Mouse (Mus musculus): ENCODE results near the gene Zfp709. TPM values are rescaled to one million over a fixed set of nuclear protein-coding genes. Genes with fewer than 3 reads are reported as not detected.

Zfp709 gene
- polyA plus RNA-seq, 1 experiment = 1.8 TPM

Other genes with a start within 250 kb of the Zfp709 start
- 0.32 and 1.6 TPM in 2 replicates for gene Unc13a, start 210.3 kb upstream of the Zfp709 start, polyA plus RNA-seq (2012; ENCODE audit: insufficient read depth, insufficient read length, missing spikeins)
- 13.9 and 14.6 TPM in 2 replicates for gene Jak3, start 205.7 kb upstream of the Zfp709 start, polyA plus RNA-seq (2012; ENCODE audit: insufficient read depth, insufficient read length, missing spikeins)
- gene Insl3, start 192.8 kb upstream of the Zfp709 start, polyA plus RNA-seq (2012; ENCODE audit: insufficient read depth, insufficient read length, missing spikeins) = 2.5 and 5.9 TPM in 2 replicates
- gene B3gnt3, start 180.2 kb upstream of the Zfp709 start, polyA plus RNA-seq (2012; ENCODE audit: insufficient read depth, insufficient read length, missing spikeins) = 1.5 and 2.8 TPM in 2 replicates
- gene Fcho1, start 156.3 kb upstream of the Zfp709 start, polyA plus RNA-seq (2012; ENCODE audit: insufficient read depth, insufficient read length, missing spikeins) = not detected in 2 replicates
- 1.7 and 1.9 TPM in 2 replicates for gene Zfp882, start 26.6 kb downstream of the Zfp709 start, polyA plus RNA-seq (2012; ENCODE audit: insufficient read depth, insufficient read length, missing spikeins)
- 18.4 and 20.8 TPM in 2 replicates for gene Zfp617, start 26.6 kb downstream of the Zfp709 start, polyA plus RNA-seq (2012; ENCODE audit: insufficient read depth, insufficient read length, missing spikeins)
- 13.7 and 16.6 TPM in 2 replicates for gene Zfp961, start 69.0 kb downstream of the Zfp709 start, polyA plus RNA-seq (2012; ENCODE audit: insufficient read depth, insufficient read length, missing spikeins)
- gene Cyp4f18, start 127.6 kb downstream of the Zfp709 start, polyA plus RNA-seq (2012; ENCODE audit: insufficient read depth, insufficient read length, missing spikeins) = 1.5 and 2.9 TPM in 2 replicates
- not detected in 2 replicates for gene Olfr372, start 159.2 kb downstream of the Zfp709 start, polyA plus RNA-seq (2012; ENCODE audit: insufficient read depth, insufficient read length, missing spikeins)
- not detected in 2 replicates for gene Olfr373, start 201.2 kb downstream of the Zfp709 start, polyA plus RNA-seq (2012; ENCODE audit: insufficient read depth, insufficient read length, missing spikeins)
- not detected in 2 replicates for gene Olfr374, start 225.0 kb downstream of the Zfp709 start, polyA plus RNA-seq (2012; ENCODE audit: insufficient read depth, insufficient read length, missing spikeins)

Data from brown adipose tissue, adult 24 weeks (tissue).